Mouse (Mus musculus) E14TG2a.4 (cell line): ENCODE results near the gene Tbl1x.

Experiments
- CTCF ChIP-seq: conservative IDR thresholded peaks from 2 replicates; pipeline ENCODE4 v1.5.1; 2014; ENCODE audit warnings: low read length
- NANOG ChIP-seq: IDR thresholded peaks from 2 replicates; pipeline ENCODE4 v1.6.1; 2014; ENCODE audit warnings: borderline replicate concordance, low read length, mixed read lengths

DNA sequence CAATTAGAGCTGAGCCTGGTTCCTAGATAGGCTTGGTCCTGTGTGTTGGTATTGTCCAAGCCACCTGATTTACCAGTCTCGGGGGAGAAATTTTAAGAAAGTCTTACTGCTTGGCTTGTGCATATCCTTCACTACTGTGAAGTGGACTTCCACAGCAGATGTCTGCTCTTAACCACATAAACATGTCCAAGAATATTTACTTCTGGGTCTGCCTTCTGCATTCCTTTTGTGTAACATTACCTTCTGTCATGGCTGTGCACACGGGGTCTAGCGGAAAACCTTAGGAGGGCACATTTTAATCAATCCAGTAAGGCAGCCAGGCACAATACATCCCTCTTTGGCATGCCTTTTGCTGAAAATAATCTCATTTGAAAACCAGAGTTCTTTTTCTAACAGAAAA, 125.7 kb downstream of the Tbl1x start:
- TF ChIP-seq CTCF (no peak), NANOG (no peak)
